Mouse (Mus musculus): ENCODE data around the gene Mrps14. TPM values are rescaled to one million over a fixed set of nuclear protein-coding genes. Genes with fewer than 3 reads are reported as not detected.

The Mrps14 gene
- total RNA-seq (2014; rRNA removed) (7.3 and 16.9 TPM in 2 replicates), polyA plus RNA-seq (2015; fragmentation: Nextera tagmentation; extraction: Ambion mirVana) (138 and 149 TPM in 2 replicates)

- peak; percentile 100 for ATAC-seq
- Histone ChIP-seq H3K27ac (peak within 1 kb of the TSS; percentile 91), H3K4me3 (ENCODE audit: low read length) (peak within 1 kb of the TSS; percentile 83), H3K9ac (replicated peaks; ENCODE audit: low read length) (peak within 1 kb of the TSS; percentile 85), H3K4me1 (ENCODE audit: insufficient read depth, low read length) (peaks cover 7% of the 10 kb centered on the region; the same call in 1 of the 2 replicates), H3K9me3 (ENCODE audit: low read length) (no peaks in the 10 kb centered on the region), H3K27me3 (ENCODE audit: insufficient read depth, low read length) (no peaks in the 10 kb centered on the region), H3K36me3 (ENCODE audit: insufficient read depth, low read length) (peaks cover 9% of the 10 kb centered on the region; the same call in 1 of the 2 replicates), H3K4me2 (ENCODE audit: low read depth, low read length) (peak within 1 kb of the TSS; percentile 83)
- WGBS = 7% methylated on average over 31 of the region's 31 CpGs
- peak; percentile 88 for TF ChIP-seq CTCF (IDR thresholded peaks at IDR 0.05; ENCODE audit: low read depth)
- DNase-seq (ENCODE audit: low spot score) = peak; percentile 99
These were observed at the start of gene Mrps14 for GRCm38 (mm10) chr1:160194529-160195336. Mrps14 (plus strand) TSS chr1:160195215.

GRCm38 (mm10) chr1:160145606-160146005, 49.4 kb upstream of the Mrps14 start:
- no peaks in the 10 kb centered on the region for H3K9me3 ChIP-seq (ENCODE audit: low read length)
- H3K4me3 ChIP-seq (ENCODE audit: low read length) = no peak overlapping the region
- no peak overlapping the region for H3K9ac ChIP-seq (replicated peaks; ENCODE audit: low read length)
- H3K4me2 ChIP-seq (ENCODE audit: low read depth, low read length) = no peak overlapping the region
- no peaks in the 10 kb centered on the region for H3K36me3 ChIP-seq (ENCODE audit: insufficient read depth, low read length)
- no peaks in the 10 kb centered on the region for H3K27me3 ChIP-seq (ENCODE audit: insufficient read depth, low read length)
- WGBS = 80% methylated on average over 3 of the region's 3 CpGs
- ATAC-seq (no peak), DNase-seq (ENCODE audit: low spot score) (no peak)
- no peak overlapping the region for H3K27ac ChIP-seq
- no peaks in the 10 kb centered on the region for H3K4me1 ChIP-seq (ENCODE audit: insufficient read depth, low read length)
- TF ChIP-seq CTCF (IDR thresholded peaks at IDR 0.05; ENCODE audit: low read depth) = no peak

- Histone ChIP-seq H3K9ac (replicated peaks; ENCODE audit: low read length) (no peak overlapping the region), H3K4me3 (ENCODE audit: low read length) (no peak overlapping the region), H3K27me3 (ENCODE audit: insufficient read depth, low read length) (no peaks in the 10 kb centered on the region), H3K27ac (no peak overlapping the region), H3K9me3 (ENCODE audit: low read length) (no peaks in the 10 kb centered on the region), H3K4me1 (ENCODE audit: insufficient read depth, low read length) (no peaks in the 10 kb centered on the region), H3K36me3 (ENCODE audit: insufficient read depth, low read length) (no peaks in the 10 kb centered on the region), H3K4me2 (ENCODE audit: low read depth, low read length) (no peak overlapping the region)
- no peak for DNase-seq (ENCODE audit: low spot score)
- ATAC-seq = no peak
- TF ChIP-seq CTCF (IDR thresholded peaks at IDR 0.05; ENCODE audit: low read depth) = peak; percentile 17
- 92% methylated on average over 7 of the region's 7 CpGs for WGBS
These were observed 47.7 kb upstream of the Mrps14 start for GRCm38 (mm10) chr1:160147274-160147673.

- Histone ChIP-seq H3K9me3 (ENCODE audit: low read length) (no peaks in the 10 kb centered on the region), H3K36me3 (ENCODE audit: insufficient read depth, low read length) (no peaks in the 10 kb centered on the region), H3K4me2 (ENCODE audit: low read depth, low read length) (no peak overlapping the region), H3K4me3 (ENCODE audit: low read length) (no peak overlapping the region), H3K27ac (peak overlapping the region; percentile 29; the same call in 1 of the 2 replicates), H3K27me3 (ENCODE audit: insufficient read depth, low read length) (no peaks in the 10 kb centered on the region), H3K9ac (replicated peaks; ENCODE audit: low read length) (no peak overlapping the region; the same call in 1 of the 2 replicates), H3K4me1 (ENCODE audit: insufficient read depth, low read length) (no peaks in the 10 kb centered on the region)
- WGBS = 40% methylated on average over 11 of the region's 11 CpGs
- TF ChIP-seq CTCF (IDR thresholded peaks at IDR 0.05; ENCODE audit: low read depth) = no peak
- peak; percentile 50 for DNase-seq (ENCODE audit: low spot score)
- peak; percentile 91 for ATAC-seq
These were observed 45.6 kb upstream of the Mrps14 start for GRCm38 (mm10) chr1:160149291-160149906.

- ATAC-seq (no peak), DNase-seq (ENCODE audit: low spot score) (no peak)
- Histone ChIP-seq H3K27ac (no peak overlapping the region), H3K4me2 (ENCODE audit: low read depth, low read length) (no peak overlapping the region), H3K9ac (replicated peaks; ENCODE audit: low read length) (no peak overlapping the region), H3K9me3 (ENCODE audit: low read length) (no peaks in the 10 kb centered on the region), H3K4me3 (ENCODE audit: low read length) (no peak overlapping the region), H3K4me1 (ENCODE audit: insufficient read depth, low read length) (no peaks in the 10 kb centered on the region), H3K27me3 (ENCODE audit: insufficient read depth, low read length) (no peaks in the 10 kb centered on the region), H3K36me3 (ENCODE audit: insufficient read depth, low read length) (no peaks in the 10 kb centered on the region)
- 73% methylated on average over 3 of the region's 3 CpGs for WGBS
- TF ChIP-seq CTCF (IDR thresholded peaks at IDR 0.05; ENCODE audit: low read depth) = no peak
These were observed 44.3 kb upstream of the Mrps14 start for GRCm38 (mm10) chr1:160150726-160151125.

- ATAC-seq = no peak
- Histone ChIP-seq H3K27me3 (ENCODE audit: insufficient read depth, low read length) (no peaks in the 10 kb centered on the region), H3K4me2 (ENCODE audit: low read depth, low read length) (no peak within 1 kb of the TSS), H3K36me3 (ENCODE audit: insufficient read depth, low read length) (no peaks in the 10 kb centered on the region), H3K9me3 (ENCODE audit: low read length) (no peaks in the 10 kb centered on the region), H3K9ac (replicated peaks; ENCODE audit: low read length) (no peak within 1 kb of the TSS), H3K4me3 (ENCODE audit: low read length) (no peak within 1 kb of the TSS), H3K27ac (no peak within 1 kb of the TSS), H3K4me1 (ENCODE audit: insufficient read depth, low read length) (no peaks in the 10 kb centered on the region)
- WGBS = 71% methylated on average over 8 of the region's 8 CpGs
- no peak for DNase-seq (ENCODE audit: low spot score)
- no peak for TF ChIP-seq CTCF (IDR thresholded peaks at IDR 0.05; ENCODE audit: low read depth)
These were observed 41.5 kb upstream of the Mrps14 start, which contains the start of gene Tnn for GRCm38 (mm10) chr1:160153480-160153879. Tnn (minus strand) TSS chr1:160153580.

Measured in hindbrain, postnatal 0 days (tissue).